Mouse (Mus musculus) cerebellum, adult 9-10 months (tissue): ENCODE results near the gene Pdcd6.

Source experiments
- DNase-seq: peaks from one replicate; pipeline ENCODE4 v3.0.0; 2022

The Pdcd6 gene

DNA sequence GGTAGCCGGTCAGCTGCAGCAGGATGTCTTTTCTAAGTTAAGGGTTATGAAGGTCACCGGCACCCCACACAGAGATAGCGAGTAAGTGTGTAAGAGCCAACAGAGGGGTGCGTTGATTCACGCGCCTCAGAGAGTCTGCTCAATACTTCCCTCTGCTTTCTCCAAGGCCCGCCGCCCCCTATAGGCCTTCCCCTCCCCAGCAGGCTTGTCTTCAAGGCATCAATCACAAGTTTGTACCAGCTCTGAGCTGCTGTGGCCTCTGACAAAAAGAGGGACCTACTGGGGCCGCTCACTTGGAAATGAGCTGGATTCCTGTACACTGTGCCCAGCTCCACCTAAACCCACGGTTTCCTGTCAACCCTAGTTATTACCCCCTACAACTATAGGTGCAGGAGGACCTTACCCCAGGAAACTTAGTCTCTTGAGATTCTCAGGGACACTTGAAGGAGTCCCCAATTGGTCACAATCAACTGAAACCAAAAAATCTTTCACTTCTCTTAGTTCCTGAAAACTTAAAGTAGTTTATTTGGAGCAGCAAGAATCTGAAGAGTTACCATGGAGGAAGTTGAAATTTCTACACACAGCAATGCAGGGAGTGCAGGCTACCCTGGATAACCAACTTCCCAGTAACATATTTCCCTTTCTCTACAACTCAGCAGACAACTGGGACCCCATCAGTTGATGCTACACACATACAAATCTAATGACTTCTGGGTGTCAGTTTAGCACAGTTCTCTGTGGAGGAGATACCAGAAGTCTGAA lies 57.0 kb downstream of the Pdcd6 start:
- no peak for DNase-seq

DNA sequence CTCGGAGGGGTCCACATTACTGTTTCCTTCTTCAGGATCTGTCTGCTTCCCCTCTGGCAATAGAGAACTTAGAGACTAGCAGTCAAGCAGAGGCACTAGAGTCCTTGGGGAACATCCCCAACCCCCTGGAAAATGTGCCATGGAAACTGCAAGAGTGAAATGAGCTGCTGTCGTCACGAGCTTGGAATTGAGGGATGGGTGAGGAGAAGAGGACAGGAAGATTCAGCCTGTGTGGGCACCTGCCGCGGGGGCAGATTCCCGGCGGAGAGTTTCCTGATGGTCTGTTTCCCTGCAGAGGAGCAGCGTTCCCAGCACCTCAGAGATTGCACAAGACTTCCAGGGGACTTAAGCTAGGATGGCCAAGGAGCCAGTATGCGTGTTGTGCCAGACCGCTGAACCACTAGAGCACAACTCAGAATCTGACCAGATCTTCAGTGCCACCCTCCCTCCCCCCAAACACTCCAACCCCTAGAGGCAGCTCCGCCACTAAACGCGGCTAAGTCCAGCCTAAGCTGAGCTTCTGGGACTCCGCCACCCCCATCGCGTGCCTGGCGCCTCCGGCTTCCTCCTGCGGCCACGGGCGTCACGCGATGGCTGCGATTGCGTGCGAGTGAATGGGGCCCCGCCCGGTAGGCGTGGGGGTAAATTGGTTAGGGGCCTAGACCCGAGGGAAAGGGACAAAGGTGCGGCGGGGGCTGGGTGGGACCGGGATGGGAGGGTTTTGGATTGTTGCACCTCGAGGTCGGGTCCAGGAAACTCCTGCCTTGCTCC lies 57.7 kb downstream of the Pdcd6 start:
- no peak for DNase-seq
